Mouse (Mus musculus) cerebellum, adult 9-10 months (tissue): ENCODE data around the gene Eif4e2.

Source experiments
- DNase-seq: peaks from one replicate; pipeline ENCODE4 v3.0.0; 2022

Eif4e2 gene

GRCm38 (mm10) chr1:87203779-87204178 is 9.9 kb upstream of the Eif4e2 start:
- no peak for DNase-seq

- no peak for DNase-seq
Measured at GRCm38 (mm10) chr1:87204465-87204864, 9.2 kb upstream of the Eif4e2 start, which contains the start of gene Chrng. TSS of gene Chrng (plus strand) at chr1:87204657.

- DNase-seq: no peak
Measured at GRCm38 (mm10) chr1:87205038-87205437, 8.7 kb upstream of the Eif4e2 start.

GRCm38 (mm10) chr1:87205502-87205901 is 8.2 kb upstream of the Eif4e2 start:
- DNase-seq: no peak

- DNase-seq: no peak
Measured at GRCm38 (mm10) chr1:87206339-87206738, 7.4 kb upstream of the Eif4e2 start.

- DNase-seq: no peak
Measured at GRCm38 (mm10) chr1:87211431-87211830, 2.3 kb upstream of the Eif4e2 start.

- no peak for DNase-seq
Measured at GRCm38 (mm10) chr1:87214748-87215147, 1.0 kb downstream of the Eif4e2 start.

- DNase-seq: no peak
Measured at GRCm38 (mm10) chr1:87217938-87218337, 4.2 kb downstream of the Eif4e2 start.

- no peak for DNase-seq
Measured at GRCm38 (mm10) chr1:87225739-87226138, 12.0 kb downstream of the Eif4e2 start.

- no peak for DNase-seq
Measured at GRCm38 (mm10) chr1:87226409-87227159, 12.9 kb downstream of the Eif4e2 start.

- peak; percentile 94 for DNase-seq
Measured at GRCm38 (mm10) chr1:87227160-87227550, 13.4 kb downstream of the Eif4e2 start.

- no peak for DNase-seq
Measured at GRCm38 (mm10) chr1:87230606-87231005, 16.9 kb downstream of the Eif4e2 start.

GRCm38 (mm10) chr1:87232197-87232596 is 18.5 kb downstream of the Eif4e2 start:
- DNase-seq: no peak

- DNase-seq: no peak
Measured at GRCm38 (mm10) chr1:87239056-87239455, 25.3 kb downstream of the Eif4e2 start.

- no peak for DNase-seq
Measured at GRCm38 (mm10) chr1:87243021-87243420, 29.3 kb downstream of the Eif4e2 start.

- no peak for DNase-seq
Measured at GRCm38 (mm10) chr1:87245430-87245829, 31.7 kb downstream of the Eif4e2 start.

- peak; percentile 71 for DNase-seq
Measured at GRCm38 (mm10) chr1:87245929-87246815, 32.5 kb downstream of the Eif4e2 start.

GRCm38 (mm10) chr1:87252040-87252609 is 38.4 kb downstream of the Eif4e2 start:
- no peak for DNase-seq

GRCm38 (mm10) chr1:87255173-87255572 is 41.5 kb downstream of the Eif4e2 start:
- DNase-seq: no peak

- DNase-seq: no peak
Measured at GRCm38 (mm10) chr1:87257691-87258090, 44.0 kb downstream of the Eif4e2 start.

GRCm38 (mm10) chr1:87258484-87258883 is 44.8 kb downstream of the Eif4e2 start:
- no peak for DNase-seq

- DNase-seq: no peak
Measured at GRCm38 (mm10) chr1:87259316-87259715, 45.6 kb downstream of the Eif4e2 start.

GRCm38 (mm10) chr1:87263257-87263656 is 49.5 kb downstream of the Eif4e2 start:
- DNase-seq: no peak

GRCm38 (mm10) chr1:87263796-87264133 is 50.1 kb downstream of the Eif4e2 start:
- no peak for DNase-seq
